Mouse (Mus musculus) brain, adult 2 months (tissue): ENCODE measurements at regions not wholly inside any gene's neighbourhood (a gene's known extent, or its start where the extent isn't known, plus 50 kb on each side); places are given as distances from the start of the nearest gene placed in this dataset.

Source experiments
- DNase-seq: peaks from one replicate; pipeline ENCODE4 v3.0.0; 2011; ENCODE audit warnings: low read depth, low spot score

DNA sequence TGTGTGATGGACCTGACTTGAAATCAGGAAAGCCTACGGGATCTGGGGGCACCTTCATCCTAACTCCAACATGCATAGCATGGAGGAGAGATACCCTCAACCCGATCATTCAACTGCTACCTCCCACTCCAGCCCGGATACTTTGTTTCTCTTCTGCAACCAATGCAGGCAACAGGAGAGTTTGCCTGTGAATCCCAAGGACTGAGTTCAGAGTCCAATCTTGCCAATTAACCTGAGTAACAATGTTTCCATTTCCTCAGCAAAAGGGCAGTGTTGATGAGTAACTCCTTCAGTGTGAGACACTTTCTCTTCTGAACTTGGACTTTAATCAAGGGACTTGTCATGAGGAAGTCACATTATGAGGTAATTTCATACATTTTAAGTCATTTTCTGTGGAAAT is 129.1 kb upstream of the Gdf10 start:
- no peak for DNase-seq

DNA sequence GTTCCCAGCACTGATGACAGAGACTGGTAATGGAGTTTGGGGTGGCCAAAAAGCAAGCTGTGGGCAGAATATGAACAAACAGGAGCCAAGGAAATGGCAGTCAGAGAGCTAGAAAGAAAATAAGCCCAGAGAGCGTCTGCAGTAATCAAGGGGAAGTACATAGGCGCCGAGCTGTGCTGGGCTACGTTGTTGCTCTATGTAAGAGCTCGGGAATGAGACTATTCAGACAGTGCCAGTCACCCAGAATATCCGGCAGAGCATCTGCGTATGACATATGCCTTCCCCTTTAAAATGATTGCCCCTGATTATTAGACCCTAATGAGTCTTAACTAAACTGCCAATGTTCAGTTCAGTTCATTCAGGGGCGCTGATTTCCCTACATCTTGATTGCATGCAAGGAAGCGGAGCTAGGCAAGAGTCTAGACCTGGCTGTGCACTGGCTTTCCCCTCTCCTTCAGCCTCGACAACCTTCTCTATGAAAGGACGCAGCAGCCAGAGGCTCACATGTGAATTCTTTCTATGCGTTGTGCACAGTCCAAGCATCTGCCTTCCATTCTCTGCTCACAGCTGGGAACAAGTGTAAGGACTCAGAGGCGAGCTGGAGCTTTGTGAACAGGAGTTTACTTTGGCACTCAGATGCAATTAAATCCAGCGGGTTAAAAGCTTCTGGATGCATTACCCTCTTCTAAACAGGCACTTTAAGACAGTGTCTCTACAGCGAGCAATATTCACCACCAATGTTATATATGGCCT is 125.7 kb upstream of the Gdf10 start:
- peak; percentile 15 for DNase-seq

DNA sequence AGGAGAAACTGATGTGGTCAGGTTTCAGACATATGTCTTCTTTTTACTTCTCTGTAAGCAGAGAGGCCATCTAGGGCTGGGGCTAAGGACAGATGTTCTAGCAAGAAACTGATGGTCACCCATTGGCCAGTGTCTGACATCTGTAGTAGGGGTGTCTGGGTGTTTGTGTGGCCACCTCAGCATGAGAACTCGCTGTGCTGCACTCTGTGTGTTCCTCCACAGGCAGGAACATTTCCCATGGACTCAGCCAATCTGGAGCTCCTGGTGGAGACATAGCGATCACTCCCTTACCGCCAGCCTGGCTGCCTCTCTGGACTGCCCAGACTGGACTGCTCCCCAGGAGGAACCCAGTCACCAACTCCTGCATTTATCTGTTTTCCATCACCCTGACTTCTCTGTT is 119.1 kb upstream of the Gdf10 start:
- no peak for DNase-seq

DNA sequence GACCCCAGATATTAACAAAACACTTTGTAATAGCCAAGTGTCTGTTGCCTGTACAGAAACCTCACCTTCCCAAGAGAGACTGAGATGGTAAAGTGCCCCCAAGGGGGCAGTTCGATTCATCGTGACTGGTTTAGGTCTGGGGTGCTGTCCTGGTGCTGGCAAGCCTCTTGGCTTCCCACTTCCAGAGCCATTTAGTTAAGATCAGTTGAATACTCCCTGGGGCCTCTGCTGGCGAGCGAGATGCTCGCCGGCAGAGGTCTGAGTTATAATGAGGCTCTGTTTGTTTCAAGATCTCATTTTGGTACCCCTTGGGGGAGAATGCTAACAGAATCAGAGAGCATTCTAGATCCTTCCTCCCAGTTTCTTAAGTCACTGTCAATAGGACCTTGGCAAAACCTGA is 118.7 kb upstream of the Gdf10 start:
- DNase-seq: no peak

GRCm38 (mm10) chr14:33807196-33807595 is 116.2 kb upstream of the Gdf10 start:
- DNase-seq: no peak

GRCm38 (mm10) chr14:33808593-33809265 is 114.7 kb upstream of the Gdf10 start:
- no peak for DNase-seq

- DNase-seq: no peak
Observed at GRCm38 (mm10) chr14:33810584-33810983, 112.8 kb upstream of the Gdf10 start.

- no peak for DNase-seq
Observed at GRCm38 (mm10) chr14:33811241-33811640, 112.1 kb upstream of the Gdf10 start.

- peak; percentile 12 for DNase-seq
Observed at GRCm38 (mm10) chr14:33812266-33812665, 111.1 kb upstream of the Gdf10 start.

DNA sequence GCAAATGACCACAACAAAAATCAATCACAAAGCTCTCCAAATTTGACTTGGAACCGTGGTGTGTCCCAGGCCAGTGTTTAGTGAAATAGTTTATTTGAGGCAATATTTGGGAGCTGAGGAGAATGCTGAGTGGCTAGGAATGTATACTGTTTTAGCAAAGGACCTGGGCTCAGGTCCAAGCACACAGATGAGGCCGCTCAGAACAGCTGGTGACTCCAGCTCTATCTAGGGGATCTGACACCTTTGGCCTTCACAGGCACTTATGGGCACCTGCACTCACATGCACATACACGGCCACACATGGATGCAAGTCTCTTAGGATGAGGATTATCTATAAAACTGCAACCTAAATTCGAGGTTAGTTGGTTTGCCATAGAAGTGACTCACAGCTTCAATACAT is 110.6 kb upstream of the Gdf10 start:
- DNase-seq: no peak

GRCm38 (mm10) chr14:33813274-33813673 is 110.1 kb upstream of the Gdf10 start:
- DNase-seq: no peak

DNA sequence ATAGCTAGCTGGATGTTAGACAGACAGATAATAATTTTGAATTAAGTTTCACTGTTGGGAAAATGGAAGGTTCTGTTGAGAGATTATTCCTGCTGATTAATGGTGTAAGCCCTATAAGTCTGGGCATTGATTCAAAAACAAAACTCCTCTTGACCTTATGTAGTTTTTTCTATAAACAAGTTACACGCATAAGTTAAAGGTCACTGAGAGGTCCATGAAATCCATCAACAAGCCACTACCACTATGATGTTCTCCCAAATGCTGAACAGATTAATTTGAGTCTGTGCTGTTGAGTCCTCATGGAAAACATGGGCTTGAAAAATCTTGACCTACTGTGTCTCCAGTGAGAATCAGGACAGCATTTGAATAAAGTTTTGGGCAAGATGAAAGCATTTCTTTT is 109.3 kb upstream of the Gdf10 start:
- no peak for DNase-seq

GRCm38 (mm10) chr14:33814599-33814998 is 108.8 kb upstream of the Gdf10 start:
- DNase-seq: no peak

DNA sequence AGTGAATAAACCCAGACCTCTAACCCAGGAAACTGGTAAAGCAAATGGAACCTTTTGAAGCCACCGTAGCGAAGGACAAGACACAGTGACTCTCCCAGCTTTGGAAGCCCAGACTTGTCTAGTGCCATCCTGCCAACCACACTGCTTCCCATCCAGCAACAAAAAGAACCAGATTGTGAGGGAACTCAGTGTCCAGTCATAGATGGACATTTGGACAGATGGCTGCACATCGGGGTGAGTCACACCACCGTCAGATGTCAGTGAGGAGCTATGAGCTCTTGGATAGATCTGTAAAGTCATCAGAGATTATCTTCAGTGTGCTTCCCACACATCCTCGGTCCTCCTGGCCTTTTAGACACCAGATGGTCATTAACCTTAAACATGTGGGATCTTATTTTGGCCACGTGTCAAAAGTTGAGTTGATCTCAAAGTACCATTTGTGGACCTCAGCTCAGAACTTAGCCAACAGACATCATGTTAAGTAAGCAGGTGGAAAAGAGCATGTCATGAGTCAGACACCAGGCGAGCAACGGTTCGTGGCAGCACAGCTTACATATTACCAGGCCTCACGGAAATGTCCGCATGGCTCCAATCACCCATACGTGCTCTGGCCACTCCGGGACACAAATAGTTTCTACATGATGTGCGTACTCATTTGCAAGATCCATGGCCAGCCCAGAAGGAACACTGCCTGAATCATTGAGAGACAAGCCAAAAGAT is 102.7 kb upstream of the Gdf10 start:
- DNase-seq: peak; percentile 58

GRCm38 (mm10) chr14:33821436-33821835 is 102.0 kb upstream of the Gdf10 start:
- peak; percentile 13 for DNase-seq

GRCm38 (mm10) chr14:33824421-33824874 is 98.9 kb upstream of the Gdf10 start:
- DNase-seq: peak; percentile 64

DNA sequence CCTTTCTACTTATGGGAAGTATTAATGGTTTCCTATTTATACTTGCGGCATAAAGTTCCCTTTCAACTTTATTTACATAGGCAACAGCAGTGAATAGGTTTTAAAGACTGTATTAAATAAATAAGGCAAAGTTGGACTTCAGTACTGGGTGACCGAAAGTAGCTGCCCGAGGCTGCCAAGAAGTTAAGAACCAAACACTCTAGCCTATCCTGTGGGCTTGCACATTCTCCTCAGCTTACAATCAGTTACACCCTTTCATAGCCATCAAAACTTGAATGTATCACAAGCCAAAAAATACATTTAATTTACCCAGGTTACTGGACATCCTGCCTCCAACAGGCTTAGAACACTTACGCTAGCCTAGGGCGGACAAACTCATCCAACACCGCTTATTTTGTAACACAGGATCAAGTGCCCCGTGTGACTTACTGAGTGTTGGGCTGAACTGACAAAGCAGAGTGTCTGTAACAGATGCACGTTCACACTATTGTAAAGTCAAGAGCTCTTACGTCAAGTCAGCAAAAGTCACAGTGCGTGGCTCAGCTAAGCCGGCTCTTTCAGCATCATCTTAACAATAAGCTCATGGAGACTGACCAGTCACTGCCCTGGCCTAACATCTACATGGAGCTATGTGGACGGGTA is 97.3 kb upstream of the Gdf10 start:
- DNase-seq: no peak

- DNase-seq: peak; percentile 29
Observed at GRCm38 (mm10) chr14:33832650-33833319, 90.6 kb upstream of the Gdf10 start.

- DNase-seq: no peak
Observed at GRCm38 (mm10) chr14:33836341-33836740, 87.0 kb upstream of the Gdf10 start.

DNA sequence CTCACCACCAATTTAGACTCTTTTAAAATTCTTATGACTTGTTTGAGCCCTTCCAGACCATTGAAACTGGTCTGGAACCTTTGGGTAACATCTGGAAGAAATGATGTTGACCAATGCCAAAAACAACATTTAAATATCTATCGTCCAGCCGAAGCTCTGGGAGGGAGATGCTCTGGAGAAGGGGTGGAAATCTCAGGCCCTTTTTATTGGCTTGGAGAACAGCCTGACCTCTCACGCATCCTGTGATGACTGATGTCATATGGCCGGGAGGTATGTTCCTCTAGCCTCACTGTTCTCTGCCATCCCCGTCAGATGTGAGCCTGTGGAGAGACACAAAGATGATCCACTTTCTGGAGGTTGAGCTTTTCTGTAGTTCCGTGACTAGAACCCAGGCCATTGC is 81.6 kb upstream of the Gdf10 start:
- no peak for DNase-seq

GRCm38 (mm10) chr14:33853499-33853898 is 69.9 kb upstream of the Gdf10 start:
- DNase-seq: no peak

- DNase-seq: peak; percentile 12
Observed at GRCm38 (mm10) chr14:33854181-33854580, 69.2 kb upstream of the Gdf10 start.
